Mouse (Mus musculus) lung, adult 18-20 months (tissue): ENCODE results near the gene Dolk.

Source experiments
- DNase-seq, 2 experiments: peaks; one replicate each; pipeline ENCODE4 v3.0.0; 2022; ENCODE audit warnings: mixed read lengths in 2 of 2

The Dolk gene

DNA sequence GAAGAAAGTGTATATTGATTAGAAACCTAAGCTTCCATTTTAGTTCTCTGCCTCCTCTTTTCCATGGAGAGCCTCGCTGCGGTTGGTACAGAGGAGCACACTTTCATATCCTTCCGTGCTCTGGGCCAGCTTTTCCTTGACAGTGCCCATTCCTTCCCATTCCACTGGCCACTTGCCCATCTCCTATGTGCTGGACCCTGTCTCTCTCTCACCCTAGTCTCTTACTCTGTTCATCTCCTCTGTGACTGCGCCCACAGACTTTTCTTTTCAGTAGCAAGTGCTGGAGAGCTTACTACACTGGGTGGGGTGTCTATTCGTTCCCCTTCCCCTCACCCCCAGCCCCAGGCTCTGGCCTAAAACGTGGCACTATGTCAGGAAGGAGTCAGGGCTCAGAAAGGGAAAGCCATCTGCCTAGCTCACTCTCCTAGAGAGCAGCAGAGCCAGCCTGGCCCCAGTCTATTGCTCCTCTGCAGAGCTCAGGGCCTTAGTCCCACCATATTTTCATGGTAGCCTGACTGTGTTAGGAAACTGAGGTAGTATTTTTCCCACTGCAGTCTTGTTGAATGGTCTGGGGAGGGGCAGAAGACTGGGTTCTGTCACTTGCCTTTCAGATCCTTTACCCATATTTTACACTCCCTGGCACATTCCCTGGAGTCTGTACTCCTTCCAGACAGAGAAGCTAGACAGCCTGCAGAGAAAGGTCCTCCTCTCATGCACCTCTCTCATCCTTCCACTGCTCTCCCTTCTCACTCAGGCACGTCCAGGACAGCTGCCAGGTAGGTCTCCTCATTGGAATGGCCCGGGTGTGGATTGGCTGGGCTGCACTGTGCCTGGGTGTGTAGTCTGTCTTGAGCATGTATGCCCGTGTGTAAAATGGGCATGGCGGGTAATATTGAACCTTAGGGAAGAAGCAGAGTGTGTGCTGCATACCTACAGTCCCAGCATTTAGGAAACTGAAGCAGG, 35.7 kb downstream of the Dolk start:
- no peak for DNase-seq

DNA sequence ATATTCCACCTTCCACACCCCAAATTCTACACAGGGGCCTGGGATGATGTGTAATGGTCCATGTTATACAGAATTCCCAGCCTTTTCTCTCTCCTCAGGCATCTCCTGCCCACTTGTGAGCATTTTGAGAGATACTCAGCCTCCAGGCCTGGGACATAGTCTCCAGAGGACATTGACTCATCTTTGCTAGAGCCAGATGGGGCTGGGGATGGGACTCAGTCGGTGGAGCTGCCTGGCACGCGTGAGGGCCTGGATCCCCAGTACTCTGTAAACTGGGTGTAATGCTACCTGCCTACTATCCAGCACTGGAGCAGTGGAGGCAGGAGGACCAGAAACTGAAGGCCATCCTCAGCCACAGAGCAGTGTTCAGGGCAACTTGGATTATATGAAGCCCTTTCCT, 37.0 kb downstream of the Dolk start:
- no peak for DNase-seq

DNA sequence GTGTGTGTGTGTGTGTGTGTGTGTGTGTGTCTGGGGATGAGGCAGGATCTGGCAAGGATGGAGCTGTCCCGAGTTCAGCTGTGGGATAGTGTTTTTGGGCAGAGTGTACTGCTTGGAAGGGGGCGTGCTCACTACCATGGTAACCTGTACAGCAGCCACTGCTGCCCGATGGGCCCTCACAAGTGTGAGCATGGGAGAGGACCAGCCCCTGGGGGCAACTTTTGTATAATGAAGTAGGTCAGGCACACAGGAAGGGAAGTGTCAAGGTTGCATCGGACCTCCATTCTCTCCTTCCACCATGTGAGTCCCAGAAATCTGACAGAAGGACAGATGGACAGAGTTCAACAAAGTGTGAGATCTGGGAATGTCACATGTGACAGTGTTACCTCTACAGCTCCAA, 38.5 kb downstream of the Dolk start:
- DNase-seq: no peak

DNA sequence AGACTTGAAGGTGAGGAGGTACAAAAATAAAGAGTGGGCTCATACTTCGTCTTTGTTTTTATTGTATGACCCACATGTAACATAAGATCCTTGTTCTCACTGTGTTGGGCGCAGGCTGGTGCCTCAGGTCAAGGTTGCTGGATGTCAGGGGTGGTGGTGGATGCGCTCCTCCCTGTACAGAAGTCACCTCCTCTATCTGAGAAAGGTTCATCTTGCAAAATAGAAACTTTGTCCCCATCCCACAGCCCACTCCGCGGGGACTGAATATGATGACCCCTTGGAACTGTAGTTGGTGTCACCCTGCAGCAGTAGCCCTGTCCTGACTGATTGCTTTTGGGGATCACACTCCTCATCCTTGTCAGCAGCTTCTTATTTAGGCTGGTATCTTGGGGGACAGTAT, 39.1 kb downstream of the Dolk start:
- no peak for DNase-seq

DNA sequence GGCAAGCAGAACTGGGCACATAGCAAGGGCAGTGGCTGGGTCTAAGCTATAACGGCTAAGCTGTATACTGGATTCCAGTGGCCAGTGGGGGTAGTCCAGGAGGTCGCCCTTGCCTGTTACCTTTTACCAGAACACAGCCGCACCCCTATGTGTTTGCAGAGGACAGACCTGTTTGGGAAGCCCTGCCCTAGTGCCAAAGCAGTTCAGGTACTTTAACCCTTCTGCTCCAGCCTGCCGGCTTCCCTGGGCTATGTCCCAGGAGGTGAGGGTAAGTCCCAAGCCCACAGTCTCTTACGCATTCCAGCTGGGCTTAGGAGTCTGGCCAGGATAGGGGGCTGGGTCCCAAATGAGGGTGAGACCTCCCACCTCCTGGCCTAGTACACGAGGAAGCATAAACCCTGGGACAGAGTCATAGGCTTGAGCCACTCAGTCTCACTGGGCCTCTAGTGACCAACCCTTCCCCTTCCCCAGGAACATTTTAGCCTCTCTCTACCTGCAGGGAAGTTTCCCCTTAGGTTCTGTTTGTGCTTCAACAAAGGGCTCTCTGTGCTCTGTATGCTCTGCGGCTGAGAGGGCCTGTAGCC, 41.4 kb downstream of the Dolk start:
- peak in 1 of 2 experiments; percentile 36 for DNase-seq

DNA sequence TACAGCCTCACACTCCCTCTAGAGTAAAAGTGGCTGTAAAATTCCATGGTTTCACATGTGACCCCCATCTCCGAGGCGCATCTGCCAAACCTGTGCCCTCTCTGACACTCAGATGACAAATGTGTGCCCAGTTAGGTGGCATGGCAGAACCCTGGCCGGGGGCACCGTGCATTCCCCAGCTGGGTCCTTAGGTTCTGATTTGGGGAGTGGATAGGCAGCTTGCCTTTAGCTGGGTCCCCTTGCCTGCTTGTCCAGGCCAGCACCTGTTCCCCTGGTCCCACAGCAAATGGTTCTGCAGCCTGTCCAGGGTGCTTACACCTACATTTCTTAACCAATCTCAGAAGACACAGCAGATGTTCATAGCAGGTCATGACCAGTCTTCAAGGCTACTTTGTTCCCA, 42.7 kb downstream of the Dolk start:
- no peak for DNase-seq

DNA sequence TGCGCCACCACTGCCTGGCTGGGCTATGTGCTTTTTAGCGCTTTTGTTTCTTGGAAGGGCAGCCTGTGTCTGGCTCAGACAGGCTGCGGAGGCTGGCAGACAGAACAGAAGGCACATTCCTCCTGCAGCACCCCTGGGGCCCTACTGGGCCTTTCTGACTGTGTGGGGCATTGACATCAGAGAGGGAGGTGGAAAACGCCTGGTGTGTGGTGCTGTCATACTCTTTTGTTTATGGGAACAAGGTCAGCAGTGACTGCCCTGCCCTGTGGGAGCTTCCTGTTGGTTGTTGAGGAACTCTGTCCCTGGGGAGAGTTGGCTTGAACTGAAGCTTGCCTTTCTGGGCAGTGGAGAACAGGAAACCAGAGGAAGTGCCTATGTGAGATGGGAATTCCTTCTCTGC, 43.6 kb downstream of the Dolk start:
- DNase-seq: peak; percentile 86 to 90

DNA sequence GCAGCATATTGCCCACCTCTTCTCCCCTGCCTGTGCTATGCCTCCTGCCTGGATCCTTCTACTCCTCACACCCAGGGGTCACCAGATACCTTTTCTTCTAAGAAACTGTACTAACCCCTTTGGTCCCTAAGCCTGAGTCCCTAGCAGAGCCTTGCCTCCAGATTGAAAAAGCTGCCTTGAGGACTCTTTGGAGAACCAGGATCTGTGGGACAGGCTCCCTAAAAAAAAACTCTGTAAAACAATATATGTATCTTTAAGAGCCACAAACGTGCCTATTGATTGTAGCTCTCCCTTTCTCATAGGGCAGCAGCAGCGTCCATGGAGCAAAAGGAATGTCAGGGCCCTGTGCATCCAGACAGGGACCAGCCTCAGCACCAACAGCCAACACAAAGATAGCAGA, 45.9 kb downstream of the Dolk start, which contains the start of gene Gm28035:
Gene Gm28035, plus strand, starts transcription at position 301 of the 400 bp plus-strand sequence.
- DNase-seq: no peak

DNA sequence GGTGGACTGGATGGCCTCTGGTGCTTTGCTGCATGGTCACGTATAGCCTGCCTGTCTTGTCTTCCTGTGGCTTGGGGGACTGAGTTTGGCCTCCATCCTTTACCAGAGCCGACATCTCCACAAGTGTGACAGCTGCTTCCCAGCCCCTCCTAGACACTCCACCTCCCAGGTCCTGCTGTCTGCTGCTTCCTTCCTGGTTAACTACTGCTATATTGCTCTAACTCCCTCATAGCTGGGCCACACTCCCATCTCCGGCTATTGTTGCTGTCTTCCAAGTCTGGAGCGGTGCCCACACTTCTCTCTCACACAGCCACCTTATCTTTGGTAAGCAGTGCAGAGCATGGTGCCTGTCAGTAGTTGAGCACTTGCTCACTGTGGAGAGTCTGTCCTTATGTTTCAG, 46.4 kb downstream of the Dolk start:
- DNase-seq: peak; percentile 71 to 81

DNA sequence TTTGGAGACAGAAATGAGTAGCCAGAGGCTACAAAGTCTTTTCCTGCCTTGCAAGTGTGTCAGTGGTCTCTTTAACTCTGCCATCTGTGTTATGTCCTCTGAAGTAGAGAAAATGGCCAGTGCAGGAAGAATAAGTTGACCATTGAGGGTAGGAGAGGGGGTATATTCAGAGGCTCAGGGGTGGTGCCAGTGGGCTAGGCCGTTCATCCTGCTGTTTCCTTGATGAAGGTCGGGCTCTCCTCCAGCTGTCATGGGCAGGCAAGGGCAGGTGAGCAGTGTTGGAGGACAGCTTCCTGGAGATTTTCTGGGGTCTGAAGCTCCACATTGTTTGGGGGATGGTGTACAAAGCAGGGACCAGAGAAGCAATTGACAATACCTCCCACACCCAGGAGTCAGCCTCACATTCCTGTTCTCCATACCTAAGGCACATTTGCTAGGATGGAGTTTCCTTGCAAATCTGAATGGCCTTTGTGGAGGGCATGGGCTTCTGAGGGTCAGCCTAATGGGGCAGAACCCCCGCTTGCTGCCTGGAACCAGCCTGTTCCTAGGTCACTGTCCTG, 47.1 kb downstream of the Dolk start:
- no peak for DNase-seq

DNA sequence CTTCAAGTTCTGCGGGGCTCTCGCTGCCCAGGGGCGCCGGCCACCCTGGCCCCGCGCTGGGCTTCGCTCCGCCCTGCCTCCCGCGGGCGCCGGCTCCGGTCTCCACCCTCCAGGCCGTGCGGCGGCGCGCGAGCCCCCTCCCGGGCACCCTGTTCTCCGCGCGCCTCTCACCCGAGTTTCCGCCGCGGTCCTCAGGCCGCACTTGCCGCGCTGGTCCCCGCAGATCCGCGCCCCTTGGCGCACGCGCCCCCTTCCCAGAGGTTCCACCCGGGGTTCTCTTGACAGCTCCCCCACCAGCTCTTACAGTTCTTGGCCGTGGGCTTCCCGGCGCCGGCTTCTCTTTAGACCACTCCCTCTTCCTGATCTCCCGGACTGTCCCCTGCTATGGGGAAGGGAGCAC, 48.3 kb downstream of the Dolk start:
- peak; percentile 73 for DNase-seq

DNA sequence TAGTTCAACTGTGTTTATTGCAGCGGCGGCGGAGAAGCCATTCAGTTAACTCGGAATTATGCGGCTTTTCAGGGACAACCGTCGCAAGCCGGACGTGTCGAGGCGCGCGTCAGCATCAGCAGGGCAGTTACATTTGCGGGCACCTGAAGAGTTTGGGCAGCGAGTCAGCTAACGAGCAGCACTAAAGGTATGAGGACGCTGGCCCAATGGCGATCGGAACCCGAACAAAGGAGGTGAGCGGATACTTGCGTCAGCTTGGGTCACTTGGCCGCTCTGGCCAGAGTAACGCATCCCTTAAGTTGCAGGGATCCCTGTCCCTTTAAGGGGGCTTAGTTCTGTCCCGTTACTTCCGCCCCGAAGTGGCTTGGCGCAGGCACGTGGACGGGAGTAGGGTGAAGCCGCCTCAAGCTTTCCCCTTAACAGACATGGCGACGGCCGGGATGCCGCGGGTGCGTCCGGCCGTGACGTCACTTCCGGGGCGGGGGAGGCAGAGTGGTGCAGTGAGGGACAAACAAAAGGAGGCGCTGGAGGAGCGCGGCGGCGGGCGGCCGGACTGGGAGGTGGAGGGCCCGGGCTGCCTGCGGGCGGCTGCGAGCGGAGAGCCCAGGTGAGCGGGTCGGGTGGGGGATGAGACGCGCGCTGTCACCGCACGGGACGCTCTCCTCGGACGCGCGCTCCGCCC, 48.8 kb downstream of the Dolk start, which contains the start of gene Lrrc8a:
Gene Lrrc8a, plus strand, starts transcription at position 517 of the 682 bp plus-strand sequence.
- peak; percentile 100 for DNase-seq

DNA sequence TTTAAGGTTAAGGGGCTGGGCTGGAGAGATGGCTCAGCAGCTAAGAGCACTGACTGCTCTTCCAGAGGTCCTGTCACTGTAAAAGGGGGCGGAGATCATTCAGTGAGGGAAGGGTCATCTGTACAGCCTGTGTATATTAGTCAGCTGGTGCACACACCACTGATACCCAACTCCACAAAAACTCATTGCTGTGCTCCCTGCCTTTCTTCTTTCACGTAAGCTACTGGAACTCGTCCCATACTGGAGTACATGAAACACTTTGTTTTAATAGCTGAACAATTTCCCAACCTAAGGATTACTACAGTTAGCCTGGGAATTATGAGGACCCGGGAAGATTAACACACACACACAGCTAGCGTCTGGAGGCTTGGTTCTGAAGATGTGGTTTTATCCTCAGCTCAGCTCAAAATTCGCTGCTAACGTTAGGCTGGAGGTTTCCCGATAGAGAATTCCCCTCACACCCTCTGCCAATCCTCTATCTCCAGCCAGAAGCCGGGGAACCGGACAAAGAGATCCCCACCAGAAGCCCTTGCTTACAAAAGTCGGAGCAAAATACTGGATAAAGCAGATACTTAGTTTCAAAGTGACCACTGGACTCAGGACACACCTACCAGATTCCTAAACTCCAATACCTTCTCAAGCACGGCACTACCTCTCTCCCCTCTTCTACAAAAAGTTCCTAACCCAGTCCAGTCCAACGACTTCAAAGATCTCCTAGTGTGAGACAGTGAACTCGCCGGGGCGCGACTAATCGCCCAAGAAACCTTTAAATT, 49.5 kb downstream of the Dolk start:
- no peak for DNase-seq

DNA sequence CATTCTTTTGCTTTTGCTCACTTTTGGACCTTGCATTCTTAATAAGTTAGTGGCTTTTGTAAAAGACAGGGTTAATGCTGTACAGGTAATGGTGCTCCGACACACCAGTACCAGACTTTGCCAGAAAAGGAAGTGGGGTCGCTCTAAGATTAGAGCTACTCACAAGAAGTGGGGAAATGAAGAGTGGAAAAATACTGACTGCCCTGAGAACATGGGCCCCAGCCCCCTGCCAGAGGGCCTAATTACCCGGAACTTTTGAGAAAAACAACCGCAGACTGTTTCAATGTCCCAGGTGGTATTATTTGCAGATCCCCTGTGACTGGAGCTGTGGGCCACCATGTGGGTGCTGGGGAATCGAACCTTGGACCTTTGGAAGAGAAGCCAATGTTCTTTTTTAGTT, 50.5 kb downstream of the Dolk start:
- DNase-seq: no peak
